Mouse (Mus musculus): ENCODE results near the gene Asap3.

- TF ChIP-seq EP300 (IDR thresholded peaks at IDR 0.05; ENCODE audit: low read depth) (no peak), CTCF (IDR thresholded peaks at IDR 0.05; ENCODE audit: low read depth) (no peak)
Observed at GRCm38 (mm10) chr4:136215576-136215975, 9.4 kb downstream of the Asap3 start.

Measured in liver, postnatal 0 days (tissue).